Mouse (Mus musculus) inflammation-experienced regulatory T-cells (primary cell): ENCODE measurements around the gene Pak4. TPM values are rescaled to one million over a fixed set of nuclear protein-coding genes. Genes with fewer than 3 reads are reported as not detected.

ENCODE experiments used
- polyA plus RNA-seq, 2 experiments: library from polyadenylated mRNA; unstranded; fragments of 100-300 nt; shearing (Covaris generic); gene quantifications; one replicate each; pipeline ENCODE4 v1.2.1; 2017

Gene Pak4
- polyA plus RNA-seq = 1 to 10 TPM; 6.3 to 8.7 TPM

DNA sequence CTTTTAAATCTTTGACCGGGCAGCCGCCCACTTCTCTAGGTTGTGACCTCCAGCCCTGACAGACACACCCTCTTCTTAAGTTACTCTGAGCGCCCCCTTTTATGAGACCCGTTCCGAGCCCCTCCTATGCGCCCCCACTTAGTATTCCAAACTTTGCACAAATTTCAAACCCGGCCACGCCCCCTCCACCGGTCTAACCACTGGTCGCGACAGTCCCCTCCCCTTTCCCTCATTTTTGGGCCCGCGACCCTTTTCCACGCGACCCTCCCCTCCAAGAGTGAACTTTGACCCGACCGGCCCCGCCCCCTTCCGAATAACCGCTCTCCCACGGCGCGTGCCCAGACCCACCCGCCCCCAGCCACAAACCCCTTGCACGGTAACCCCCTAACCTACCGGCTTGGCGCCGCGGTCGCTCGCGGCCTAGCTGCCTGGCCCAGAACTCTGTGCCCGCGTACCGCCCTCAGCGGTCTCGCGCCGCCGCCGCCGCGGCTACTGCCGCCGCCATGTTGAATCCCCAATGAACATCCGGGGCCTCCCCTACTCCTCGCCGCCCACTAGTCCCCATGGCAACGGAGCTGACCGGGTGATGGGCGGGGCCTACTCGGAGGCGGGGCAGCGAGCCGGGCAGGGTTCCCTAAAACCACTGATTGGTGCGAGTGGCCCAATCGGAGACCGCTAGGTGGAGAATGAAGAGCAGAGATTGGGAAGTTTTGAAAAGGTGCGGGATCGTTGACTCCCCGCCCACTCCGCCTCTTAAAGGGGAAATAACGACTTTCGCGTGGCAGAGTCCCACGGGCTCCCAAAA, at the start of gene Pak4, which contains the start of gene Samd4b:
TSS of gene Pak4 (minus strand) at position 544 of the 805 bp plus-strand sequence.
TSS of gene Samd4b (minus strand) at position 503 of the 805 bp plus-strand sequence.

DNA sequence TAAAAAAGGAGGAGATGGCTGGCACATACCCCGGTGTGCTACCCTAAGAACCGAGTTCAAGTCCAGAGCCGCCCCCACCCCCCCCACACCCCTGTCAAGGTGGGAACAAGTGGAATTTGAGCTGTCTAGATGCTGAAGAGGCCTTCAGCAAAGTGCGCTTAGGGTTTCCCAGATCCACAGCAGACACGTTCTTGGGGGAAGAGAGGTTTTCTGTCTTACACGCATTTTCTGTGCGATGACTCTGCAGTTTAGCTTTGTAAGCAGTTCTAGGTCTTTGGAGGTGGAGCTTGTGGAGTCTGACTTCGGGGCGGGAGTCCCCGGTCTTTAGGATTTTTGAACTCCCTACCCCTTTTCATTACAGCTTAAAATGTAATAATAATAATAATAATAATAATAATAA, 33.1 kb upstream of the Pak4 start, which contains the start of gene Acp7:
TSS of gene Acp7 (minus strand) at position 260 of the 400 bp plus-strand sequence.

GRCm38 (mm10) chr7:28547154-28547553, 50.8 kb downstream of the Pak4 start, which contains the start of gene Nccrp1:
Gene Nccrp1 (minus strand): TSS chr7:28547254.

GRCm38 (mm10) chr7:28540526-28540925, 57.5 kb downstream of the Pak4 start, which contains the start of gene Sycn:
Gene Sycn (plus strand): TSS chr7:28540885.

GRCm38 (mm10) chr7:28522536-28522935, 75.4 kb downstream of the Pak4 start, which contains the start of gene Ifnl3:
Gene Ifnl3 (plus strand): TSS chr7:28522836.

DNA sequence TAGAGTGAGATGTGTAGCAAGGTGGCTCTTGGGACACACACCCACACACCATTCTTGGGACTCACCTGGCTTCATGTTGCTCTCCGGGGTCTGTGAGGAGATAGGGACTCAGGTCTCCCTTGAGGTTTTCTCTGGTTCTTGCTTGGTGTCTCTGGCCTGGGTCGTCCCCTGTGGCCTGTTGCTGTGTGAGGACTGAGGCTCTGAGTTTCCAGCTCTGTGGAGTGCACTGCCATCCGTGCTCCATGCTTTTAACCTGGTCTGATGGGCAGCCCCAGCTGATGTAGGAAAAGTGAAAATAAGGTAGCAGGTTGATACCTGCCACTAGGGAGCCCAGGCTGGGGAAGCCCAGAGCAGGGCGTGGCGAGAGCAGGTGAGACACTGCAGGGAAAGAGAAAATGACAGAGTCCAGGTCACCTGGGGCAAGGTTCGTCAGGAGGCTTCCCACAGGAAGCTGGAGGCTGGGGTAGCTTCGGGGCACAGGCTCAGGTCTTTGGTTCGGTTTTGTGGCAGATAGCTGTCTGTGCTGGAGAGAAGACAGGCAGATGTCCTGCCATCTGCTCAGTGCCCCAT, 87.5 kb downstream of the Pak4 start, which contains the start of gene Ifnl2:
TSS of gene Ifnl2 (minus strand) at position 51 of the 570 bp plus-strand sequence.

Other genes with a start within 250 kb of the Pak4 start
- 100 to 1,000 TPM; 680 to 735 TPM for gene Rps16, start 247.5 kb downstream of the Pak4 start, polyA plus RNA-seq
- 10 to 100 TPM; 67.3 to 73.4 TPM for gene Plekhg2, start 225.6 kb downstream of the Pak4 start, polyA plus RNA-seq
- 100 to 1,000 TPM; 254 to 461 TPM for gene Zfp36, start 217.9 kb downstream of the Pak4 start, polyA plus RNA-seq
- 10 to 100 TPM; 27.4 to 29.1 TPM for gene Med29, start 205.5 kb downstream of the Pak4 start, polyA plus RNA-seq
- gene Paf1, start 205.2 kb downstream of the Pak4 start, polyA plus RNA-seq = 100 to 1,000 TPM; 116 to 155 TPM
- 100 to 1,000 TPM; 310 to 538 TPM for gene Gmfg, start 160.7 kb downstream of the Pak4 start, polyA plus RNA-seq
- 1 to 10 TPM in 1 of 2 experiments, under 1 TPM in 1; 0.86 to 5.1 TPM for gene Lrfn1, start 146.2 kb downstream of the Pak4 start, polyA plus RNA-seq
- gene Ifnl2, start 87.7 kb downstream of the Pak4 start, polyA plus RNA-seq = under 1 TPM in 1 of 2 experiments, not detected in 1; 0.48 TPM
- under 1 TPM in 1 of 2 experiments, not detected in 1; 0.60 TPM for gene Ifnl3, start 75.3 kb downstream of the Pak4 start, polyA plus RNA-seq
- gene Sycn, start 57.3 kb downstream of the Pak4 start, polyA plus RNA-seq = not detected
- gene Nccrp1, start 50.9 kb downstream of the Pak4 start, polyA plus RNA-seq = not detected
- gene Samd4b, start within 50 bp of the Pak4 start, polyA plus RNA-seq = 10 to 100 TPM; 23.9 to 30.0 TPM
- gene Acp7, start 33.1 kb upstream of the Pak4 start, polyA plus RNA-seq = under 1 TPM in 1 of 2 experiments, not detected in 1; 0.28 TPM
- gene Fbxo27, start 94.7 kb upstream of the Pak4 start, polyA plus RNA-seq = 10 to 100 TPM in 1 of 2 experiments, 1 to 10 TPM in 1; 3.2 to 15.0 TPM
- gene Fbxo17, start 118.6 kb upstream of the Pak4 start, polyA plus RNA-seq = 10 to 100 TPM; 16.2 to 19.2 TPM
- 10 to 100 TPM; 78.0 to 82.9 TPM for gene Mrps12, start 143.6 kb upstream of the Pak4 start, polyA plus RNA-seq
- 10 to 100 TPM; 17.3 to 28.8 TPM for gene Sars2, start 143.8 kb upstream of the Pak4 start, polyA plus RNA-seq
- not detected for gene Ccer2, start 158.0 kb upstream of the Pak4 start, polyA plus RNA-seq
- 10 to 100 TPM; 86.5 to 91.3 TPM for gene Sirt2, start 168.6 kb upstream of the Pak4 start, polyA plus RNA-seq
- gene Nfkbib, start 169.3 kb upstream of the Pak4 start, polyA plus RNA-seq = 10 to 100 TPM; 89.5 to 96.2 TPM
- 100 to 1,000 TPM; 273 to 344 TPM for gene Rinl, start 190.8 kb upstream of the Pak4 start, polyA plus RNA-seq
- 100 to 1,000 TPM; 235 to 257 TPM for gene Hnrnpl, start 210.4 kb upstream of the Pak4 start, polyA plus RNA-seq
- 100 to 1,000 TPM; 196 to 213 TPM for gene Ech1, start 227.0 kb upstream of the Pak4 start, polyA plus RNA-seq
- gene Lgals4, start 235.7 kb upstream of the Pak4 start, polyA plus RNA-seq = 10 to 100 TPM; 21.0 to 34.8 TPM